Mouse (Mus musculus) heart, embryonic 14.5 days (tissue): Measurements from ENCODE around the gene Sh3bp5. TPM values are rescaled to one million over a fixed set of nuclear protein-coding genes. Genes with fewer than 3 reads are reported as not detected.

Source experiments
- ATAC-seq: fragments of 200-750 bp; cut with Nextera tagmentation; 2 replicates; pipeline ENCODE4 v1.8.0; 2017; ENCODE audit warnings: low read depth, moderate TSS enrichment; ENCODE audit not compliant: insufficient number of reproducible peaks, insufficient read depth, low FRiP score
- H3K27ac ChIP-seq, 2 experiments: fragments of 200-500 bp in 1 of 2; fragments of 300-500 bp in 1 of 2; sonication (generic) in 1 of 2; replicated peaks in 1 of 2; 2 replicates each; pipeline ENCODE4 v1.5.1; 2012 to 2014; ENCODE audit warnings: low read depth in 2 of 2, low read length in 2 of 2, control low read depth in 1 of 2, mild to moderate bottlenecking in 1 of 2, mixed read lengths in 1 of 2; ENCODE audit not compliant: control insufficient read depth in 1 of 2, insufficient read depth in 1 of 2
- H3K27me3 ChIP-seq: fragments of 300-500 bp; sonication (generic); 2 replicates; pipeline ENCODE4 v1.6.1; 2014; ENCODE audit warnings: mild to moderate bottlenecking, low read length, control low read depth; ENCODE audit not compliant: control insufficient read depth, insufficient read depth
- H3K36me3 ChIP-seq: fragments of 300-500 bp; sonication (generic); 2 replicates; pipeline ENCODE4 v1.6.1; 2014; ENCODE audit warnings: mild to moderate bottlenecking, control low read depth, low read length, mixed read lengths; ENCODE audit not compliant: control insufficient read depth, insufficient read depth
- H3K4me1 ChIP-seq, 2 experiments: fragments of 200-500 bp in 1 of 2; fragments of 300-500 bp in 1 of 2; sonication (generic) in 1 of 2; 2 replicates each; pipeline ENCODE4 v1.6.1; 2012 to 2014; ENCODE audit warnings: low read length in 2 of 2, control low read depth in 1 of 2, mixed read lengths in 1 of 2; ENCODE audit not compliant: control insufficient read depth in 2 of 2, insufficient read depth in 2 of 2
- H3K4me2 ChIP-seq: fragments of 300-500 bp; sonication (generic); 2 replicates; pipeline ENCODE4 v1.6.1; 2014; ENCODE audit warnings: mild to moderate bottlenecking, low read length
- H3K4me3 ChIP-seq, 2 experiments: fragments of 200-500 bp in 1 of 2; fragments of 300-500 bp in 1 of 2; sonication (generic) in 1 of 2; 2 replicates each; pipeline ENCODE4 v1.5.1; 2012 to 2014; ENCODE audit warnings: low read length in 2 of 2, mild to moderate bottlenecking in 2 of 2, control low read depth in 1 of 2, low read depth in 1 of 2, moderate library complexity in 1 of 2; ENCODE audit not compliant: control insufficient read depth in 1 of 2, insufficient read depth in 1 of 2
- H3K9ac ChIP-seq: fragments of 300-500 bp; sonication (generic); 2 replicates; pipeline ENCODE4 v1.6.1; 2014; ENCODE audit warnings: mild to moderate bottlenecking, low read length
- H3K9me3 ChIP-seq: fragments of 300-500 bp; sonication (generic); 2 replicates; pipeline ENCODE4 v1.6.1; 2016; ENCODE audit warnings: low read length, control low read depth; ENCODE audit not compliant: control insufficient read depth
- WGBS: fragments of 180-500 bp; shearing (Covaris S2); extraction: QIAGEN DNeasy Blood & Tissue Kit; methylation state at CpG from one replicate; pipeline ENCODE4 v1.1.7; 2014; 5-methylcytosine and 5-hydroxymethylcytosine counted together
- polyA plus RNA-seq: library from polyadenylated mRNA; unstranded; fragments of >200 nt; fragmentation: Nextera tagmentation; extraction: Ambion mirVana; gene quantifications from 2 replicates; pipeline ENCODE4 v1.2.1, GENCODE M21; 2014

The Sh3bp5 gene
- polyA plus RNA-seq, 1 experiment from 2014 or later = 13.5 TPM

GRCm38 (mm10) chr14:31421509-31422295 lies 14.2 kb downstream of the Sh3bp5 start:
- no peak for ATAC-seq
- Histone ChIP-seq H3K4me2 (no peak overlapping the region), H3K4me1 (peaks cover 51 to 66% of the 10 kb centered on the region in 2 experiments), H3K4me3 (no peak overlapping the region), H3K27me3 (no peaks in the 10 kb centered on the region), H3K9ac (no peak overlapping the region), H3K9me3 (0 out of 2 replicates have a peak, but pooled peaks cover 5% of the 10 kb centered on the region), H3K36me3 (peaks cover 2% of the 10 kb centered on the region; the same call in 1 of the 2 replicates), H3K27ac (no peak overlapping the region)
- 88% methylated on average over 18 of the region's 18 CpGs for WGBS

GRCm38 (mm10) chr14:31420985-31421384 lies 14.9 kb downstream of the Sh3bp5 start:
- ATAC-seq = no peak
- Histone ChIP-seq H3K9ac (no peak overlapping the region), H3K4me2 (no peak overlapping the region), H3K36me3 (peaks cover 2% of the 10 kb centered on the region; the same call in 1 of the 2 replicates), H3K9me3 (0 out of 2 replicates have a peak, but pooled peaks cover 5% of the 10 kb centered on the region), H3K27ac (0 out of 4 replicates have a peak overlapping the region, but pooled peaks of 1 of the 2 experiments have one; percentile 9), H3K4me1 (peaks cover 52 to 73% of the 10 kb centered on the region in 2 experiments), H3K27me3 (no peaks in the 10 kb centered on the region), H3K4me3 (no peak overlapping the region)
- WGBS = 87% methylated on average over 7 of the region's 7 CpGs

- ATAC-seq = no peak
- H3K4me3 ChIP-seq = no peak overlapping the region
- peaks cover 53 to 78% of the 10 kb centered on the region in 2 experiments for H3K4me1 ChIP-seq
- 0 out of 4 replicates have a peak overlapping the region, but pooled peaks of 1 of the 2 experiments have one; percentile 9 for H3K27ac ChIP-seq
- WGBS = 73% methylated on average over 7 of the region's 7 CpGs
- no peak overlapping the region for H3K9ac ChIP-seq
- no peaks in the 10 kb centered on the region for H3K27me3 ChIP-seq
- 0 out of 2 replicates have a peak, but pooled peaks cover 2% of the 10 kb centered on the region for H3K9me3 ChIP-seq
- H3K36me3 ChIP-seq = peaks cover 2% of the 10 kb centered on the region; the same call in 1 of the 2 replicates
- H3K4me2 ChIP-seq = no peak overlapping the region
Measured at GRCm38 (mm10) chr14:31420562-31420961, 15.3 kb downstream of the Sh3bp5 start.

GRCm38 (mm10) chr14:31420135-31420534 lies 15.7 kb downstream of the Sh3bp5 start:
- Histone ChIP-seq H3K9me3 (no peaks in the 10 kb centered on the region), H3K4me1 (peaks cover 57 to 82% of the 10 kb centered on the region in 2 experiments), H3K4me3 (no peak overlapping the region), H3K9ac (no peak overlapping the region), H3K36me3 (peaks cover 2% of the 10 kb centered on the region; the same call in 1 of the 2 replicates), H3K27me3 (no peaks in the 10 kb centered on the region), H3K4me2 (no peak overlapping the region), H3K27ac (0 out of 4 replicates have a peak overlapping the region, but pooled peaks of 1 of the 2 experiments have one; percentile 9)
- 93% methylated on average over 8 of the region's 8 CpGs for WGBS
- ATAC-seq = no peak

- 34% methylated on average over 4 of the region's 4 CpGs for WGBS
- H3K9me3 ChIP-seq = no peaks in the 10 kb centered on the region
- H3K4me1 ChIP-seq = peaks cover 64 to 90% of the 10 kb centered on the region in 2 experiments
- H3K27ac ChIP-seq = 0 out of 4 replicates have a peak overlapping the region, but pooled peaks of 1 of the 2 experiments have one; percentile 24
- H3K36me3 ChIP-seq = peaks cover 2% of the 10 kb centered on the region; the same call in 1 of the 2 replicates
- no peaks in the 10 kb centered on the region for H3K27me3 ChIP-seq
- no peak overlapping the region for H3K4me2 ChIP-seq
- H3K9ac ChIP-seq = peak overlapping the region; percentile 38; the same call in 1 of the 2 replicates
- H3K4me3 ChIP-seq = no peak overlapping the region
- no peak for ATAC-seq
Measured at GRCm38 (mm10) chr14:31419279-31419678, 16.6 kb downstream of the Sh3bp5 start.

- ATAC-seq = no peak
- 74% methylated on average over 16 of the region's 16 CpGs for WGBS
- H3K4me3 ChIP-seq = no peak overlapping the region
- H3K27ac ChIP-seq = 0 out of 4 replicates have a peak overlapping the region, but pooled peaks of 1 of the 2 experiments have one; percentile 30
- H3K9ac ChIP-seq = no peak overlapping the region
- no peaks in the 10 kb centered on the region for H3K9me3 ChIP-seq
- no peak overlapping the region for H3K4me2 ChIP-seq
- H3K36me3 ChIP-seq = no peaks in the 10 kb centered on the region
- H3K4me1 ChIP-seq = peaks cover 62 to 86% of the 10 kb centered on the region in 2 experiments
- H3K27me3 ChIP-seq = no peaks in the 10 kb centered on the region
Measured at GRCm38 (mm10) chr14:31416835-31417549, 18.9 kb downstream of the Sh3bp5 start.

- WGBS = 78% methylated on average over 3 of the region's 3 CpGs
- Histone ChIP-seq H3K27ac (no peak overlapping the region), H3K36me3 (peaks cover under 1% of the 10 kb centered on the region; the same call in 1 of the 2 replicates), H3K9ac (no peak overlapping the region), H3K9me3 (no peaks in the 10 kb centered on the region), H3K27me3 (no peaks in the 10 kb centered on the region), H3K4me2 (no peak overlapping the region), H3K4me3 (no peak overlapping the region), H3K4me1 (peaks cover 57 to 81% of the 10 kb centered on the region in 2 experiments)
- ATAC-seq = no peak
Measured at GRCm38 (mm10) chr14:31416411-31416810, 19.5 kb downstream of the Sh3bp5 start.
